Mouse (Mus musculus): Measurements from ENCODE around the gene Akap7.

Gene Akap7

DNA sequence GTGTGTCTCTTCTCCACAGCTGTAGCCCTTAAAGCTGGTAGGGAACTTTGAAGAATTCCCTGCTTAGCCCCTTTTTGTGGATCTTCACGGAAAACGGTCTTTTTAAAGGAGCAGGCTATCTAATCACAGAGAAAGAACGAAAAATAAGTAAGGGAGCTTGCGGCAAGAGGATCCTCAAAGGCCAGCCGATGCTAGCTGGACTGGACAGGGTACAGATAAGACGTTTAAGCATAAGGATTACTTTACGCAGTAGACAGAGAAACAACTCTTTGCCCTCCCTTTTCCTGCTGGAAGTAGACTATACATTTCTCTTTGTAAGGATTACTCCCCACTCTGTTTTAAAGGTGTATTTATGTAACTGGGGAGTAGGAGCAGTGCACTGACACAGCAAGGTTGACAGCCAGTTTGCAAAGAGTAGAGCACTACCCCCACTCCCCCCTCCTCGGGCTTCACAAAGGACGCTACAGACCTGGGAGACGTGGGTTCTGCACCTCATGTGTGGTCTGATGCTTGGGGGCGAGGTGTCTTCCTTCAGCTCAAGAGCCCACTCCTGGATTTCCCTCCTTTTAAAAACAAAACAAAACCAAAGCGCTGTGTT is 9.9 kb downstream of the Akap7 start:
- no peak for DNase-seq

GRCm38 (mm10) chr10:25296657-25297369 is 10.9 kb downstream of the Akap7 start:
- peak; percentile 85 to 89 for DNase-seq

DNA sequence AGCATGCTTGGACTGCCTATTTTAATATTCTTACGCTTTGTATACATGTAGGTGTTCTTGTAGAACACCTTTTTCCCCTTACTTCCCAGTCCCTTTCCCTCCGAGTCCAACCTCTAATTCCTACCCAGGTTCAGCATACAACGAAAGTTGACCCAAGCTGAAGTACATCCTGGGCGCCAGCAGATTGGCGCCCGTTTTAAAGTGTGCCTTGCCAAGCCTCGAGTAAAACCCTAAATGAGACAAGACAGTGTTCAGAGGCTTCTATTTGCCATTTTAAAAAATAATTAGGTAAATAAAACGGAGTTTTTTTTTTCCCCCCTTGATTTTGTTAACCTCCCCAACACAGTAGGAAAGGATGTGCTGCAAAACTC is 11.4 kb downstream of the Akap7 start:
- peak in 1 of 2 experiments; percentile 29 for DNase-seq

DNA sequence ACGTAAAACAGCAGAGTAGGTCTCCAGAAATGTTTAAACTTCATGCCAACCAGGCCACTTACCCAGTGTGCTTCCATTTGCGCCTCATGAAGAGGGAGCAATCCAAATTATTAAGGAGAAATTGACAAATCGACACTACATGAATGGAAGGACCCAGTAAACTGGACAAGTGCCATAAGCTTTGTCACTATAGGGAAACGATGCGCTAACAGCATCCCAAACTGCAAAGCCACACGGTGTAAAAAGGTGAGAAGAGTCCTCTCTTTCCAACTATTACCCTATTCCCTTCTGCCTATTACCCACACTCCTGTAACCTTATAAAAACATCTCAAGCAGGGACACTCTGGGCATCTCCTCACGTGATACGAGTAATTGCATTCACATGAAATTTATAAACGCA is 11.8 kb downstream of the Akap7 start:
- no peak for DNase-seq

- no peak for DNase-seq
These were observed 12.7 kb downstream of the Akap7 start for GRCm38 (mm10) chr10:25294999-25295398.

GRCm38 (mm10) chr10:25293796-25294195 is 13.9 kb downstream of the Akap7 start:
- DNase-seq = no peak

GRCm38 (mm10) chr10:25291053-25291452 is 16.6 kb downstream of the Akap7 start:
- no peak for DNase-seq

DNA sequence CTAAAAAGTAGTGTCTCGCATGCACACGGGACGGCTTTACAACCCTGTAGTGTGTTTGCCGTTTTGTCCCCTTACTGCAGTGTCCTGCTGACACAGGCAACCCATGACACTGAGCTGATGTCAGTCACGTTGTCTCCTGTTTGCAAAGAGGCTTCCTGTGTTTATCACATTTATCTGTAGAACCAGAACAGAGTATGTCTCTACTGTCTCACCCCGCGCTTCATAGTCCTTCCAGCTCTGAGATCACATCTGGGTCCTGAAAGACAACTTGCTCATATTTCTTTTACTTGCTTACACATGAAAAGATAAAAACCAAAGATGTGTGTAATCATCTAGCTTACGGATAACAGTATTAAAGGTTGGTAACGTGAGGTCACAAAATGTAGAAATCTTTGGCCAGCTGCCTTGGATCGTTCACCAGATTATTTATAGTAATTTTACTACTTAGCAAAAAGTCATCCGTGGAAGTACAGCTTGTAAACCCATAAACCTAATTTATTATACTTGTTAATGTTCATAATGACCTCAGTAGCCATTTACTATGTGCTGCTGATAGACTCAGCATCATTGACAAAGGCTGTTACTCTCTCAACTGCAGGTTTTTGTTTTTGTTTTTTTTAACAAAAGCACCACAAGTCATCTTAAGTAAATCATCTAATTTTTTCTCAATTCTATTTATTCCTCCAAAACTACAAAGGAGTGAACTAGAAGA is 22.4 kb downstream of the Akap7 start:
- no peak for DNase-seq

GRCm38 (mm10) chr10:25284427-25285099 is 23.1 kb downstream of the Akap7 start:
- DNase-seq = no peak

GRCm38 (mm10) chr10:25283397-25283796 is 24.3 kb downstream of the Akap7 start:
- no peak for DNase-seq

GRCm38 (mm10) chr10:25280141-25280540 is 27.5 kb downstream of the Akap7 start:
- DNase-seq = no peak

- DNase-seq = no peak
These were observed 28.3 kb downstream of the Akap7 start for GRCm38 (mm10) chr10:25279406-25279805.

DNA sequence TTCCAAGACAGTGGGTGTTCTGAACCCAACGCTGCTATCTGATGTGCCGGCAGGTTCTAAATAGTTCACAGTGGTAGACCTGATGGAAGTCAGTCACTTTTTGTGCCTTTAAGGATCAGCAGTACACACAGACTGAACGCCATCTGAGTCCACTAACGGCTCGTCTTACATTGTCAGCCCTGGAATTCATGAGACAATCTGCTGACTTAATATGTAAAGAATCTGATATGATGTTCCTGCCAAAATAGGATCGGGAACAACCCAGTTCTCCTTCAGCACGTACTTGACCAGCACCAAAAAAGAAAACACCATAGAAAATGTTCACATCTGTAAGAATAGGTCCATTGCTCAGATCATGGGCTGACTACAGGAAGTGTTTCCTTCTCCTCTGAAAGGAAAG is 32.2 kb downstream of the Akap7 start:
- DNase-seq = no peak

DNA sequence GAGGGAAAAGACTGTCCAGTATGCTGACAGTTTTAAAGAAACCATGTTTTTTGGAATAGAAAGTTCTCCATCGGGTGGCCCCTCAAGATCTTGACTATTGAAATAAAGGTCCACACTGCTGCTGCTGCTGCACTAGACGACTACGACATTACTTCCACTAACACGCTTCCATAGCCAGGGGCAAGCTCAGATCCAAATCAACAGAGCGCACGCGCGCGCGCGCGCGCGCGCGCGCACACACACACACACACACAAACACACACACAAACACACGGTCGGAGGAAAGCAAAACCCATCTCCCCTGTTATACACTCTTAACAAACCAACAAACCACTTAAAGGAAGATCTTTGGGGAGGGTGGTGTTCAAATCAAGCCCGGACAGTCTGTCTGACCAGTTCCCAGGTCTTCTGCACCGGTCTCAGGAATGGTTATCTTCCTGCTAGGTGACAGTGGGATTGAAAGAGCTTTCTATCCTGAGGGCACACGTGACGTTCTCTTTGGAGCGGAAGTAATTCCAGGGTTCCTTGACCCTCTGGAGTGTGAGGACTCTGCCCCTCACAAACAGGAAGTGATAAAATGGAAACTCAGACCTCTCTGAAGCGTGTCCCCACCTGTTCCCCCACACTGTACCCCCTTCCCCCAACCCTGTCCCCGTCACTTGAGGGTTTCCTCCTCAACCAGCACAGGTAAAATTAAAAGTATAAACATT is 32.9 kb downstream of the Akap7 start:
- no peak for DNase-seq

DNA sequence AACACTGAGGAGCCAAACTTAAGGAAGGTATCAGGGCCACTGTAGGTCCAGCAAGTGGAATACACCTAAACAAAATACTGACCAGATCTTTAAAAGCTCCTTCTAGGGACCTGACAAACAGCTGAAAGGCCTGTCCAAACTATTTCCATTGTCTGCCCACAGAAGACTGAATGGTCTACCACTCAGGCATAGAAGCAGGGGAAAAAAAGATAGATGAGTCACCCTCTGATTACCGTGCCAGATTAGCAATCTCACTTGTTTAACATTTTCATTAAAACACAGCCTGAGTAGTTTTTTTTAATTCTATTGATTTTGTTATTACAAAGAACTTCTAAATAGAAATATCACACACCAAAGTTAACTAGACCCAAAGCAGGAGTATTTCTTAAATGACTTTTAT is 33.9 kb downstream of the Akap7 start:
- no peak for DNase-seq

GRCm38 (mm10) chr10:25271756-25272155 is 35.9 kb downstream of the Akap7 start:
- no peak for DNase-seq

GRCm38 (mm10) chr10:25271207-25271606 is 36.5 kb downstream of the Akap7 start:
- no peak for DNase-seq

DNA sequence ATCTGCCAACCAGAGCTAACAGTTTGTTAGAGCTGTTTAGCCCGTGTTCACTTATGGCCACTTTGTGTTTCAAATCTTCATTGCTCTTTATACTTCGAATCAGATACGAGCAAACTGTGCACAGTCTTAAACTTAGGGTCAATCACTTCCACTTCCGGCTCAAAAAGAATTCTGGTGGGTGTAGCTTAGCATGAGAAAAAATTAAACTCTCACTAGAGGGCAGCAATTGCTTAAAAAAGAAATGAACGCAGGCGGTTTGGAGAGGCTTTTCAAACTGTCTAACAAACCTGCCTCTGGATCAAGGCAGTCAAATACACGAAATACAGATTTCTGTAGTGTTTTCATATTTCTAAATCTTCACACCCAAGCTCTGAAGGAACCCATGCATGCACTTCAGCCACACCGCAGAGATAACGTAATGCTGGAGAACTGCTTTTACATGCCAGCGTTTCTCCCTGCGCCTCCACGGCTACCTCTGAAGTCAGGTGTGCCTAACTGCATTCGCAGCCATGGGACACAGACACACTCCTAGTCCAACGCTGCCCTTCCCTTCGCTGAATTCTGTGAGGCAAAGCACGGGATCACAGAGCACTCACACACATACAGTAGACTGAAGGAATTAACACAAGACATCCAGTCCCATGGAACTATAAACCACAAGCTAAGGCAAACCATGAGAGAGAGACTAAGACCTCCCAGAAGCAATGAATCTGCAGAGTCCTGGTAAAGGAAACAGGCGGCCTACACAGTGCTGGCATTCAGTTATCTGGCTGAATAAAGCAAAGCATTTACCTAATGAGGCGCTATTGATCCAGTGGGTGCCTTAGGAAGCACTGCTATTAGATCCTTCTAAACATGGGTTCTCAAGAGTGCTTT is 39.0 kb downstream of the Akap7 start:
- no peak for DNase-seq

DNA sequence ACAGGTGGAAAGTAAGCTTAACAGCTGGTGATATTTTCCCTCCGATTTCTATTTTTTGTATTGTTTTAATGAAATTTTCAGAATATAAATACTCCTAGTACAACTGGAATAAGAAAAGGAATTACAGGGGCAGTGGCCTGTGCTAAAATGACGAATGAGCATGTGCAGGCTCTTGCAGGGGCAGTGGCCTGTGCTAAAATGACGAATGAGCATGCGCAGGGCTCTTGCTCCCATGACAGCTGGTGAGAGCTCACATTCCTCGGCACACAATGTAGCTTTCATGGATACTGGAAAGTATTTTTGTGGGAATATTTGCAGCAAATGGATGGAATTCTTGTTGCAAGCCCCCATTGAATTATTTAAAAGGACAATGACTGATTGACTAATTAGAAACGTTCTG is 46.5 kb downstream of the Akap7 start:
- no peak for DNase-seq

DNA sequence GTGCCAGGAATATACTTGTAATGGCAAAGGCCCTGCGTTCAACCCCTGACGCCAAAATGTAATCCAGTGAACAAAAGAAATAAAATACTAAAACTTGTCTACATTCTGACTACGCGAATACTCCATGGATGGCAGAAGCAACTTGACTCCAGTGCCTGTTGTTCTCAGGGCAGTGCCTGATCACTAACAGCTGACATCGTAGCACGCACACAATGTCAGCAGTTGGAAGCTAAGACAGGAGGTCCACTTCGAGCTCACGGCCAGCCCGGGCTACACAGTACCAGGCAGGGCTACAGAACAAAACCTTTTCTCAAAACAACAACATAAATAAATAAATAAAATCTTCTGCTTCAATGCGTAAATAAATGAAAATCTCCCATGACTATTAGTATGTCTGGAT is 46.9 kb downstream of the Akap7 start:
- DNase-seq = no peak

DNA sequence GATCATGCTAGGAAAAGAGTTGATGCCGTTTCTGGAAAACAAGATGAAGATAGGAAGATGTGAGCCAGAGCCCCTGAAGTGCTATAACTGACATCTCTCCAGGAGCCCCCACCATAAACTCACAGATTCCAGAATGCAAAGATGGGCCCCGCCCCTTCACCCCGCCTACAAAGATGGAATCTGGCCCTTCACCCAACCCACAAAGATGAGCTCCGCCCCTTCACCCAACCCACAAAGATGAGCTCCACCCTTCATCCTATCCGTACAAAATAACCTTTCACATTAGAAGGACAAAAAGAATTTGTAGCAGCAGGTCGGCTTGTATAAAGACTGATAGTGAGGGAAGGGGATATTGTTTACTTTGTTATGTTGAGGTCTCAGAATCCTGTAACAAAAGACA is 49.5 kb downstream of the Akap7 start:
- no peak for DNase-seq

DNA sequence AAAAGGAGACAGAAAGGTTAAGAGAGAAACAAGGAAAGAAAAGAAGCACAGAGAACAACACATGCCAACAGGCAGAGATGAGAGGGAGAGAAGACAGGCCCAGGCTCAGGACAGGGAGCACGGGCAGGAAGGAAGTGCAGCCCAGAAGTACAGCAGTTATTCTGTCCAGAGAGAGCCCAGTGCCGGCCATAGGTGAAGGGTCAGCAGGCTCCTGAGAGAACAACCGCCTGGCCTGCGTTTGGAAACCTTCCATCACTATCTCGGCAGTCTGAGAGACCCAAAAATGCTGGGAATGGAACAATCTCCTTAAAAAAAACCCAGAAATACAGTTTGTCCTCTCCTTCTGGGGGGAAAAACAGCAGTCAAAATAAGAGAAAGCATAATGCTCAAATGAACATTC is 50.2 kb downstream of the Akap7 start:
- no peak for DNase-seq
